Mouse (Mus musculus) yolk sac, embryonic 10.5 days (tissue): ENCODE results near the gene Fam209.

Source experiments
- DNase-seq: peaks from one replicate; pipeline ENCODE4 v3.0.0-alpha.2; 2017; ENCODE audit warnings: low spot score

Fam209 gene

DNA sequence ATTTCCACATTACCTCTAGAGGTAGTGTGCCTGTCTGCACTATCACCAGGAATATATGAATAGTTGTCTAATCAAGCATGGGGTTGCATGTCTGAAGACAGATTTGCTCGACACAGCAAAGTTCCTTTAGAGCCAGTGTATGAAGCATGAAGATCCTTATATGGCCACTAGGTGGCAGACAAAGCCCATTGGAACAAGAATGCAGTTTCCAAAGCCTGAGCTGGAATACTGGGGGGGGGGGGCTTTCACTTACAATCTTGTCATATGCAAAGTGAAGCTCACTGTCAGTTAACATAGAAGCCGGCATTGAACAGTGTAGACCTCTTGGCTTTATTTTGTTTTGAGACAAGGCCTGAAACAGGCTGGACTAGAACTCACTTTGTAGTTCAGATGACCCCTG, 5.5 kb downstream of the Fam209 start:
- peak; percentile 43 for DNase-seq

DNA sequence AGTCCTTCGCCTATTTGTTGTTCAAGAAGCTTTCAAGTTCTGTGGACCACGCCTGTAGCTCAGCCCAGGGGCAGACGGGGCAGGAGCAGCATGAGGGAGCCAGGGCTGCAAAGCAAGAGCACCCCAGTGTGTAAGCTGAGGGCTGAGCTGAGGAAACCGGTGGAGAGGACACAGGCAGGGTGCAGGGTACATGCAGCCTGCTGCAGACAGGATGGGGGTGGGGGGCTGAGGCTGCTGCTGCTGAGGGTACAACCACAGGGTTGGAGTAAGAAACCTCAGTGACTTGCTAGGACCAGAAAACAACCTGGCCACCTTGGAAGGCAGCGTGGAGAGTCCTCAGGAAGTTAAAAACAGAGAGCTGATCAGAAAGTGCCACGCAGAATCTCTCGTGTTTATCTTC, 8.0 kb downstream of the Fam209 start:
- DNase-seq, result no peak

DNA sequence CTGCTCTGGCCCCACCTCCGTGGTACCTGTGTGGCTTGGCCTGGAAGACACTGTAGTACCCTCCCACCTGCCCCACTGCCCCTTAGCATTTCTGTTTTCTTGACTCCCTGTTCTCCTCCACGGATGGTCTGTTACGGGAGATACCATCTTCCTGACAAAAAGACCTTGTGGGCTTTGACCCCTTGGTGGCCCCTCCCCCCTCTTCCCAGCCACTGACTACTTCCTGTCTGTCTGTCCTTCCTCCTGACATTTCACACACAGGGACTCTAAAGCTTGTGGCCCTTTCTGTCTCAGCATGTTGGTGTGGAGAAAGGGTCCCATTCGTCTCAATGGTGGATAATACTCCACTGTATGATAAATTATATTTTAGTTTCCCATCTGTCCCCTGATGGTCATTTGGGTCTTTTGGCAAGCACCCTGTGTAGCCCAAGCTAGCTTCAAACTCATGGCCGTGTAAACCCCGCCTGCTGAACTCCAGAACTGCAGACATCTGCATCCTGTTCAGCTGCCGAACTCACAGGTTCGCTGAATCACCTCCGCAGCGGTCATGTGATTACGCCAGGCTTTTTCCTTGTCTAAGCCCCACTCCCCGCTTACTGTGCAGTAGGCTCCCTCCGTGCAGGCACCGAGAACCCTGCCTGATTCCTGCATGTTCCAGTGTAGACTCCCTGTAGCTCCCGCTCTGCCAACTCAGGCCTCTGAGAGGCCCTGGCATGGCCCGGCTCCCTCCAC, 9.5 kb downstream of the Fam209 start:
- peak; percentile 54 for DNase-seq

DNA sequence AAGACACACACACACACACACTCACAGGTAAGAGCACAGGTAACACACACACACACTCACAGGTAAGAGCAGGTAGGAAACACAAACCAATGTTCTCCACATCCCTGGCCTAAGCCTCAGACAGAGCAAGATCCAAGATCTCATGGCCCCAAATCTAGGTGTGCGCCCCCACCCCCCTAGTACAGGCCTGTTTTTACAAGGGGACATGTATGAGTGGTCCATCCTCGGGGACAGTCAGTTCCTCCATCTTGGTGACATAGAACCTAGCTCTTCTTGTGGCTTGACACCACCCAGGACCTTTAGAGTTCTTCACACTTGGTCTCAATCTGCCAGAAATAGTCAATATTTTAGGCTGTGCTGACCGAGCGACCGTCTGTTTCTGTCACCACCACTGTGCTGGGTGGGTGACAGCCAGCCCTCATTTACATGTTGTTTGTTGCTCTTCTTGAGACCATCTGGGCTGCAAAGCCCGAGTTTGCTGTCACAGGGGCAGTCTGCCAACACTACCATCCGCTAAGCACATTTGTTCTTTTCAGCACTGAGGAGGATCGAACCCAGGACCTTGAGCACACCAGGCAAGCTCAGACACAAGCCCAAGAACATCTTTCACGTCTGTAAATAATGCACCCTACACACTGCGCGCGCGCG, 11.6 kb downstream of the Fam209 start:
- no peak for DNase-seq

DNA sequence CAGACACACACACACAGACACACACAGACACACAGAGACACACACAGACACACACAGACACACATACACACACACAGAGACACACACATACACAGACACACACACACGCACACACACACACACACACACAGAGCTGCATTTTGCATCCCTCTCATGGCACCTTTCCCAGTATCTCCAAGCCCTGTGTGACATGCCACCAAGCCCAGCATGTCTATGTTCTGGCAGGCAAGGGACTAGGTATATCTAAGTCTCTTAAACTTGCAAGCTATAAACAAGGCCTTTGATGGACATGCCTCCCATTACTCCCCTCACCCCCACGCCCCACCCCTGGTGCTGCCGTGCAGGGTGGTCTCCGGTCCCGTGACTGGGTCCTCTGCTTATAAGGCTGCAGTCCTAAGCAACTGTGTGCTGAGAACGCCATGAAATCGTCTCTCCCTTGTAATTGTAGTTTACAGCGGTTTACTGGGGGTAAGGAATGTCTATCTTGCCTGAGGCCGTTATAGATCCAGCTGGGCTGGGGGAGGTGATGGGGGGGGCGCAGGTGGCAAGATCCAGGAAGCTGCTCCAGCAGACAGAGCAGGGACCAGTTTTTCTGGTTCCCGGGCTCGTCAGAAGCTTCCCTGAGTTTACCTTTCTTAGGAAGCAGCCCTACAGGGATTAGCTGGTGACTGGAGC, 12.5 kb downstream of the Fam209 start:
- no peak for DNase-seq

DNA sequence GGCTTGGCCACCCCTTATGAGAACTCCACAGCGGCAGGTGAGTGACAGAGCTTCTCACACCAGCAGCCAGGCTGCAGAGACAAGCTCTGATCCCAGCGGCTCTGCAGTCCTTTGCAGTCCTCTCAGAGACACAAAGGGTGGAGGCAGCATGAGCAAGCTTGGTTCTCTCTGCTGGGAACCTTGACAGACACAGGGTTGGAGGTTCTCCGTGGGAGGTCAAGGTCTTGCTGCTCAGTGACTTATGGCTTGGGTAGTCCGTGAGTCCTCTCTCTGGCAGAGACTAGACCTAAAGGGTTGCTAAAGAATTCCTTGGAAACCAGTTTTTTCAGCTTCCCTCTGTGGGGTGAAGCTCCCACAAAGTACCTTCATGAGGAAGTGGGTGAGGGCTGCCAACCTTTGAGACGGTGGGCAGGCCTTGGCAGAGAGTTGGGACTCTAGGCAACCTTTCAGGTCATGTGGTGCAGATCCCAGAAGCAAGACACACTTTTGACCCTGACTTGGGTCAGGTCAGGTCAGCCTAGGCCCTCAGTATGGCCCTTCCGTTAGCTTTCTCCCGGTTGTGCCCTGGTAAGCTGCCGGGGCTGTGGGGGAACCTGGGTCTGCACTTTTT, 24.5 kb downstream of the Fam209 start:
- DNase-seq, result no peak

DNA sequence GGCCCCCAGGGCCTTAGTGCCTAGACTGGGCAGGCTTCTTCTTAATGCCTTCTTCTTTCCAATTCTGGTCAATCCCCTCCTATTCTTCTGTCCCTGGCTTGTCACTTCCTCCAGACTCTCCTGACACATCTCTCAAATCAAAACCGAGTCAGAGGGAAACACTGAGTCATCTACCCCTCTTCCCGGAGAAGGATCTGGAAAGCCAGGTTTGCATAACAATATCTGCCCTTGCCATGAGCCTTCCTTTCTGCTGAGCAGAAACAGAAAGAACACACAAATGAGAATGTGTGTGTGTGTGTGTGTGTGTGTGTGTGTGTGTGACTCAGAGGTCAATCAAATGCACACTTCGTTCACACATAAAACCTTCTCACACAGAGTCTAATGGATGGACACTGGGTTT, 26.5 kb downstream of the Fam209 start:
- no peak for DNase-seq

DNA sequence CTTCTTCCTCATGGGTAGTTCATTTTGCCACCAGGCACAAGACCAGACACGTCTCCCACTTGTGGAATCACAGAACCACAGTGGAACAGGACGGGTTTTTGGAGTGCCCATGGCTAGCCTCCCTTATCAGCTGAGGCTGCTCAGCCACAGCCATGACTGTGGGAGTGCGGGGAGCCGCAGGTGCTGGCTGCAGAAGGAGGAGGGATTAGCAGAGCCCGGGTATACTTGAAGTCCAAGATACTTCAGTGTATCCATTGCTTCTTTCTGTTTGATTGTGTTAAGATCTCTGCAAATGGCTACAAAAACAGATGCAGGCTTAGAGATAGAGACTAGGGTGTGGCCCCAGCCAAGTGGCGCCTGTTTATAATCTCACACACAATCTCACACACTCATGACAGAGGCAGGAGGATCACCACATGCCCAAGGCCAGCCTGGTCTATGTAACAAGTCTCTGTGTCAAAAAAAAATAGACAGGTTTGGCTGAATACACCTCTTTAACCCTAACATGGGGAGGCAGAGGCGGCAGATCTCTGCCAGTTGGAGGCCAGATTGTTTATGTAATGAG, 28.5 kb downstream of the Fam209 start:
- DNase-seq, result peak; percentile 14

DNA sequence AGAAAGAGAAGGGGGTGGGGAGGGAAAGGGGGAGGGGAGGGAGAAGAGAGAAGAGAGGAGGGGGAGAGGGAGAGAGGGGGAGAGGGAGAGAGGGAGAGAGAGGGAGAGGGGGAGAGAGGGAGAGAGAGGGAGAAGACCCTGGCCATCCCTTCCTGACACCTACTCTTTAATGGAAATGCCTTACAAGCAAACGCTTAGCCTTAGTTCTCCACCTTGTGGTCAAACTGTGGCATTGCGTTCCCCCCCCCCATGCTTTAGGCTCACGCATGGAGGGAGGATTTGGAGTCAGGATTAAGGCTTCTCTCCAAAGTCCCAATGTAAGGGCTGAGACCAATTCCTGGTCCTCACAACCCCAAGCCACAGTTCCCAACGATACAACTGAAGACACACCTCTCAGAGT, 29.0 kb downstream of the Fam209 start:
- DNase-seq, result peak; percentile 48

DNA sequence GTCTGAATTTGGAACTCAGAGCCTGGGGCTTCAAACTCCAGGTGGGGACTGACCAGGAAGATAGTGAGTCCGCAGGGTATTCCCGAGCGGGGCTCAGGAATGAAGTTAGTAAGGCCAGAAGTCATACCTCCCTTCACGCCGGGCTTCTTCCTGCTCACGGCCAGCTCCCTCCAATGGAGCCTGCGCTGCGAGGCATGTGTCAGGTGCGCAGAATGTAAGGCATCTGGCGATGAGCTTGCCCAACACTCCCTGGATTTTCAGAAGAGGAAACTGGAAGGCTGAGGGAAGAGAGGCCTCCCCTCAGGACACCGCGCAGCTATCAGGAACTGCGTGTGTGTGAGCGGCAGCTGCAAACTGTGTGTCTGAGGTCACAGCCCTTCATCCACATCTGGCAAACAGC, 29.8 kb downstream of the Fam209 start:
- DNase-seq, result peak; percentile 16

DNA sequence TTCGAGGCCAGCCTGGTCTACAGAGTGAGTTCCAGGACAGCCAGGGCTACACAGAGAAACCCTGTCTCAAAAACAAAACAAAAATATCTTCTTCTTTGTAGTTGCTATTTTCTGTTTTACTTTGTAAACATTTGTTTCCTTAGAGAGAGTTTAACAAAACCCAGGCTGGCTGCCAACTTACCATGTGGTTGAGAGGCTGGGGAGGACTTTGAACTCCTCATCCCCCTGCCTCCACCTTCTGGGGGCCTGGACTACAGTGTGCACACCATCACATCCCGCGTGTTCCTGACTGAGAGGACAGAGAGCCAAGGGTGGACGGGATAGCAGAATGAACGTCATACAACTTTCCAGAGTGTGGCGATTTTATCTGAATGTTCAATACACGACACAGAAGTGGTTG, 33.8 kb downstream of the Fam209 start:
- DNase-seq, result no peak

DNA sequence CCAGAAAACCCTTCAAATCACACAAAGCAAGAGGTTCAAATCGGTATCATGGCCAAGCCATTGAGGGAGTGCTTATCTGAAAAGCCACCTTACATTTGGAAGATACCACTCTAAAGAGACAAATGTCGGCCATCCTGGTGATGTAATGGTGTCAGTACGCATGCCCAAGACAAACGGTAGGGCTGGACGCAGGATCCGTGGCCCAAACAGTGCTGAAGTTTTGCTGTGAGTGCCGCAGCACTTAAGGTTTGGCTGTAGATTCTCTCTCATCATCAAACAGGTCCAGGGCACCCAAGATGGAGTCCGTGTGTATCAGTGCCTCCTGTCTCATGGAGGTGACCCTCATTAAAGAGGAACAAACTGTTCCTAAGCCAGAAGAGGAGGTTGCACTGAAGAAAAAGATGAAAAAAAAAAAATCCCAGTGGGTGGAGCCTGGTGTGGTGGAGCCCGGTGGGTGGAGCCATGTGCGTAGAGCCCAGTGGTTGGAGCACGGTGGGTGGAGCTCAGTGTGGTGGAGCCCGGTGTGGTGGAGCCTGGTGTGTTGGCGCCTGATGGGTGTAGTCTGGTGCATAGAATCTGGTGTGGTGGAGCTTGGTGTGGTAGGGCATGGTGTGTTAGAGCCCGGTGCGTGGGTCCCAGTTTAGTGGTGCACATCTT, 37.9 kb downstream of the Fam209 start:
- no peak for DNase-seq

DNA sequence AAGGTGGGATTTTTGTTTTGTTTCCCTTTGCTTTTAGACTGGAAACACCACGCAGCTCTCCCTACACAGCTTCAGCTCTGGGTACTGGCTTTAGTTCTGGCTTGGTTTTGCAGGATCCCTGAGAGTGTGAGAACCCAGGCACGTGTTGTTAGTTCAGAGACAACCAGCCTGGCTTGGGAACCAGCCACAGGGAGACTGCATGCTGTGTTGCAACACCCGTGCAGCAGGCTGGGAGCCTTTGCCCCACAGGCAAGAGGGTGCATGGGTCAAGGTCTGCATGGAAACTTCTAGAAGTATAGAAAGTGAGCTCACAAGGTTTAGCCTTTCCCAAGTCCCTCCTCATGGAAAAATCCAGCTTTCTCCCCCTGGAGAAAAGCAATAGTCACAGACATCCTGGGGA, 38.6 kb downstream of the Fam209 start:
- DNase-seq, result peak; percentile 30

DNA sequence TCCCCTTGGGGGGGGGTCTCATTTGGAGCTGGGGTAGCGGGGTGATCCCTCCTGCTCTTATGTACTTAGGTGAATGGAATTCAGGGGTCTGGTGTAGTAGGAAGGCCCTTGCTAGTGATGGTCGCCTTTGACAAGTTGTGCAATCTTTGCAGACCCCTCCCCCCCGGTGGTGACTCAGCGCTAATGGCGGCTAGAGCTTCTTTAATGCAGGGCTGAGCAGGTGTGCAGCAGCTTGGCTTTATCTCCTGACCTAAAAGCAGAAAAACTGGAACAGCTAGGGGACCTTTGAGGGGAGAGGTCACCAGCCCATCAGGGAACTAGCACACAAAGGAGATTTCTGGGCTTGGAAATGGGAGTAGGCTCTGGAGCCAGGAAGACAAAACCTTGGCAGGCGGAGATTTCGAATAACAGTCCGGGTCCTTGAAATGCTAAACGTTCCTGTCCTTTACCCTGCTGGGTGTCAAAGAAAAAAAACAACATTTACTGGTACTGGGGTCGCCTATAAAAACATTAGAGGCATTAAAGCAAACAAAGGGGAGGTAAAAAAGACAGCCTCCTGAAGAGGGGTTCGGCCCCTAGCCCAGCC, 44.2 kb downstream of the Fam209 start:
- peak; percentile 51 for DNase-seq

DNA sequence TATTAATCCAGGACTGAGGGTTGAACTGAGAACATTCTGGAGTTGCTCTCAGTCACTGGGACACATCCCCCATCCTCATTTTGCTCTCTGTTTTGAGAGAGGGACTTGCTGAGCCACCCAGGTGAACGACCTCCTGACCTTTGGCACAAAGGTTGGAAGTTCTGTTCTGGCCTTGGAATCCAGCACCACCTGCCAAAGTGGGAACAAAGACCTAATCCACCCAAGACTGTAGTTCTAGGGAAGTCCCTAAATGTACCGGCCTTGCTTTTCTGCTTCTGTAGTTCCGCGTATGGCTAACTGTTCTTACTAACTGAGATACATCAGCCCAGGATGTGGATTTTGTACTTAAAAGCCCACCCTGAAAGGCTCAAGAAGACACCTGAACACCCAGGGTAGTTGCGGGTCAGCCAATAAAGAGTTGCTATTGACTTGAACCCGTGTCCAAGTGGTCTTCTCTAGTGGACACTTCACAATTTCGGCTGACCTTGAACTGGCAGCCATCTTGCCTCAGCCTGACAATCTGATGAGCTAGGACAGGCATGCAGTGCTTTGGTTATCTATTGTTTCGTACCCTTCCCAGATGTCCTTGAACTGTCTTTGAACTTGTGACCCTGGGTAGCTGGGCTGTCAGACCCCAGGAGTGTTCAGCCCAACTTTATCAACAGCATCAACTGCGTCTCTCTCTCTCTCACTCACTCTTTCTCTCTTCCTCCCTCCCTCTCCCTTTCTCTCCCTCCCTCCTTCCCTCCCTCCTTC, 48.5 kb downstream of the Fam209 start:
- DNase-seq, result no peak

DNA sequence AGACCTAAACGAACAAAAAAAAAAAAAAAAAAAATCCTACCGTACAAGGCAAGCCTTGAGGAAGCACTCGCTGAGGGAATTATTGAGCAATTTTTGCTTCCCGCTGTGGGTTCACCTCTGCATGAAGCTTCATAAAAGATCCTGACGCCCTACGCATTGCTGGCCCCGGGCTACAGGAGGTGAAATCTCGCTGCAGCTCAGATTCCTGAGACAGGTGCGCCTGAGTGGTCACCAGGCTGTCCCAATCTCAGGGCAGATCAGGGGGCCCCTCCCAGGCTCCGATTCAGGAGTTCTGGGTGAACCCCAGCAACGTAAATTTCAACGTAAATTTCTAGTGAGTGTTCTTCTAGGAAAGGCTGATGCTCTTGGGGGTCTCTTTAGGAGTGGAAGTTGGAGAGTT, 50.2 kb downstream of the Fam209 start:
- no peak for DNase-seq
